Mouse (Mus musculus) stomach, postnatal 0 days (tissue): Measurements from ENCODE around the gene Lama2. TPM values are rescaled to one million over a fixed set of nuclear protein-coding genes. Genes with fewer than 3 reads are reported as not detected.

ENCODE experiments used
- ATAC-seq: fragments of 200-750 bp; cut with Nextera tagmentation; 2 replicates; pipeline ENCODE4 v1.8.0; 2017; ENCODE audit not compliant: low FRiP score, low TSS enrichment
- DNase-seq: peaks from one replicate; pipeline ENCODE4 v3.0.0-alpha.2; 2016; ENCODE audit warnings: low spot score
- H3K27ac ChIP-seq: fragments of 300-500 bp; sonication (generic); replicated peaks from 2 replicates; pipeline ENCODE4 v1.5.1; 2014; ENCODE audit warnings: mild to moderate bottlenecking, control low read depth
- H3K27me3 ChIP-seq: fragments of 300-500 bp; sonication (generic); 2 replicates; pipeline ENCODE4 v1.6.1; 2014; ENCODE audit warnings: low read length; ENCODE audit not compliant: control insufficient read depth, insufficient read depth
- H3K36me3 ChIP-seq: fragments of 300-500 bp; sonication (generic); 2 replicates; pipeline ENCODE4 v1.6.1; 2014; ENCODE audit warnings: low read length, mixed read lengths; ENCODE audit not compliant: control insufficient read depth, insufficient read depth
- H3K4me1 ChIP-seq: fragments of 300-500 bp; sonication (generic); replicated peaks from 2 replicates; pipeline ENCODE4 v1.6.1; 2014; ENCODE audit warnings: antibody characterized with exemption; ENCODE audit not compliant: control insufficient read depth, insufficient read depth
- H3K4me2 ChIP-seq: fragments of 300-500 bp; sonication (generic); replicated peaks from 2 replicates; pipeline ENCODE4 v1.6.1; 2014; ENCODE audit warnings: low read depth, mild to moderate bottlenecking, control low read depth, moderate library complexity
- H3K4me3 ChIP-seq: fragments of 300-500 bp; sonication (generic); 2 replicates; pipeline ENCODE4 v1.5.1; 2014; ENCODE audit warnings: low read depth, low read length, control low read depth
- H3K9ac ChIP-seq: fragments of 300-500 bp; sonication (generic); 2 replicates; pipeline ENCODE4 v1.6.1; 2014; ENCODE audit warnings: mild to moderate bottlenecking, low read length, control low read depth, mixed read lengths
- H3K9me3 ChIP-seq: fragments of 300-500 bp; sonication (generic); 2 replicates; pipeline ENCODE4 v1.6.1; 2016; ENCODE audit warnings: low read length; ENCODE audit not compliant: control insufficient read depth
- CTCF ChIP-seq: IDR thresholded peaks from 2 replicates; pipeline ENCODE4 v1.5.1; 2016; ENCODE audit warnings: antibody characterized with exemption, low read depth, mild to moderate bottlenecking, moderate library complexity
- EP300 ChIP-seq: optimal IDR thresholded peaks from 2 replicates; pipeline ENCODE3; 2016; ENCODE audit warnings: antibody characterized with exemption
- WGBS: fragments of 180-500 bp; shearing (Covaris S2); extraction: QIAGEN DNeasy Blood & Tissue Kit; methylation state at CpG from one replicate; pipeline ENCODE4 v1.1.7; 2014; 5-methylcytosine and 5-hydroxymethylcytosine counted together
- polyA plus RNA-seq: library from polyadenylated mRNA; unstranded; fragments of >200 nt; fragmentation: Nextera tagmentation; extraction: Ambion mirVana; gene quantifications from 2 replicates; pipeline ENCODE4 v1.2.1, GENCODE M21; 2015

Lama2 gene
- polyA plus RNA-seq: 12.8 and 14.1 TPM in 2 replicates

DNA sequence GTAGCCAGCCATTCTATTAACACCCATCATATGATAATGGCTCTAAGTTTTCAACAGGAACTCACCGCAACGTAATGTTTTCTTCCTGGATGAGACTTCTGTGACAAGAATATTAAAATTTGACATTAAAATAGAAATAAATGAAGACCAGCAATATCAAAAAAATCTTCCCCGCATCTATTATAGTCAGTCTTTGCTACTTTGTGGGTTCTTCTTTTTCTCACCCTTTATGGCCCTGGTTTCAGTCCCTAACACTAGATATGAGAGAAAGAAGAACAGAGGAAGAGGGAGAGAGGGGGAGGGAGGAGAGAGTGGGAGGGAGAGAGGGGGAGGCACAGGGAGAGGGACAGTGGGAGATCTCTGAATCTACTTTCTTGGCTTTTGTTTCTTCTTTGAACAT is at the start of gene Lama2:
Lama2 (minus strand) TSS at position 101 of the 400 bp plus-strand sequence.
- no peak within 1 kb of the TSS for H3K4me3 ChIP-seq
- no peaks in the 10 kb centered on the region for H3K36me3 ChIP-seq
- no peak for ATAC-seq
- no peak within 1 kb of the TSS for H3K9ac ChIP-seq
- no peak within 1 kb of the TSS for H3K27ac ChIP-seq
- no peak for TF ChIP-seq CTCF
- no peak for TF ChIP-seq EP300
- WGBS: 92% methylated on average over 3 of the region's 3 CpGs
- DNase-seq: no peak
- H3K4me2 ChIP-seq: no peak within 1 kb of the TSS
- no peaks in the 10 kb centered on the region for H3K4me1 ChIP-seq
- H3K27me3 ChIP-seq: no peaks in the 10 kb centered on the region
- no peaks in the 10 kb centered on the region for H3K9me3 ChIP-seq

DNA sequence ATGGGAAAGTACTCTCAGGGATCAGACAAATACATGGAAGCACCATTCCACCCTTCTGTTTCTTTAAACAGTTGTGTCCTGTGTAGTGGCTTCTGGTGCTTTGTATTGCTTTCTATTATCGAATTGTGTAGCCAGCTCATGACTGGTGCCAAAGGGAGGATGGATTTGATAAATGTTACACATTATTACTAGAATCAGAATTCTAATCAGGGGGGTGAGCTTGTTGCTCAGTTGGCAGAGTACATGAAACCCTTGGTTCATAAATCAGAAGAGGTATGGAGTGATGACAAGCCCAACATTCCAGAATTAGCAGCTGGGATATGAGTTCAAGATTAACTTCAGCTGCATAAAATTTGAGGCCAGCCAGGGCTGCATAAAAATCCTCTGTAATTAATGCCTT is 44.8 kb upstream of the Lama2 start:
- H3K27me3 ChIP-seq: no peaks in the 10 kb centered on the region
- no peaks in the 10 kb centered on the region for H3K4me1 ChIP-seq
- ATAC-seq: no peak
- no peaks in the 10 kb centered on the region for H3K36me3 ChIP-seq
- no peaks in the 10 kb centered on the region for H3K9me3 ChIP-seq
- no peak overlapping the region for H3K4me2 ChIP-seq
- WGBS: 73% methylated on average over 1 of the region's 1 CpGs
- no peak for TF ChIP-seq EP300
- no peak for TF ChIP-seq CTCF
- DNase-seq: no peak
- H3K27ac ChIP-seq: no peak overlapping the region
- H3K4me3 ChIP-seq: no peak overlapping the region
- no peak overlapping the region for H3K9ac ChIP-seq

DNA sequence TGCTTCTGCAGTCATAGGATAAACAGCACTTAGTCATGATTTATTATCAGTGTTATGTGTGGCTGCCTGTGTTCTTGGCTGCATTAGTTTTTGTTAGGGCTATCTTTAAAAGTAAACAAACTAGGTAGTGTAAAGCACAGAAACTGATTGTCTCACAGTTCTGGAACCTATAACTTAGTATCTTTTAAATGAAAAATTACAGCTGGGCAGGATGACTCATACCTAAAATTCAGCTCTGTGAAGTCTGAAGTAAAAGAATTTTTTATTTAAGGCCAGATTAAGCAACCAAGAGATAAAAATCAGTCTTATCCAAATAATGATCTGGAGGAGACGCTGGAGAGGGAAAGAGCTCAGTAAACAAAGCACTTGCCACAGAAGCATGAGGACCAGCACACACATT is 43.8 kb upstream of the Lama2 start:
- Histone ChIP-seq H3K4me3 (no peak overlapping the region), H3K4me2 (no peak overlapping the region), H3K9ac (no peak overlapping the region), H3K9me3 (no peaks in the 10 kb centered on the region), H3K36me3 (no peaks in the 10 kb centered on the region), H3K27ac (no peak overlapping the region), H3K4me1 (no peaks in the 10 kb centered on the region), H3K27me3 (no peaks in the 10 kb centered on the region)
- ATAC-seq: no peak
- no peak for DNase-seq
- TF ChIP-seq EP300 (no peak), CTCF (no peak)
- 19% methylated on average over 1 of the region's 1 CpGs for WGBS

DNA sequence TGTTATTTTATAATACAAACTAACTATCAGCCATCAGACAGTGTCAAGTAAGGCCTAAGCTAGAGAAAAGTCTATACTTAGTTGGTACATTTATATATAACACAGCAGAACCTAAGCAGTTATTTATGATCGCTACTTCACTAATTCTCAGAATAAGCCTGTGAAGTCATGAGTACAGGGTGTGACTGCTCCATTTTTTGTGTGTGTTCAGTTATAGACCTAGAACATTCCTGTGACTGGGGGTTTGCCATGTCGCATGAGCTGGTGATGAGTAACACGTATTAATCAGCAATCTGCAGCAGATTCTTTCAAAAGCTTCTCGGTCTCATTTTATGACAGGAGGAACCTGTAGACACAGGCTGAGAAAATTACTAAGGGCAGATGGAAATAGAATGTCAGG is 34.6 kb upstream of the Lama2 start:
- DNase-seq: no peak
- no peak overlapping the region for H3K4me3 ChIP-seq

DNA sequence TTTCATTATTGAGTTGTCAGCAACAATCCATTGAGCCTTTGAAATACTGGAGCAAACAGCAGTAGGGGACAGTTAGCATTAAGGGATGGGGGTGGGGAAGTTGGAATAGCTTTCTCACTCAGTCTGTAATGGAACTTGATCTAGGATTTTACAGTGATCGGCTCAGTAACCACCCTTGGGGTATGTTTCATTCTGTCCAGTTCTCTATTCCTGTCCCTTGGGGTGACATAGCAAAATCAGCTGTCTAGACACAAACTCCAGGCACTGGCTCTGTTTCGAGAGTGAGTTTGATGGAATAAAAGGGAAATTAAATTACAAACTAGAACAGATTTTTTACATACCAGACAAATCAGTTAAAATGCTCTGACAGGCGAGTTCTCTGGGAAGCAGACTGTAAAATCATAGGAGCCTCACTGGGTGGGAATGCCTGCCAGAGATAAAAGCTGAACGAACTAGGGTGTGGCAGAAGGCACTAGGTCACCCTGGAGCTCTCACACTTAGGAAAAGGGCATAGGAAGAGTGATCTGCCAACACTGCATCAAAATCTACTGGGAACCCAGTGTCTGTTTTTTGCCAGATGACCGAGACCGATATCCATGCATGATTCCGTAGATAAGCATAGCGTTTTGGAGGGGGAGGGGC is 33.3 kb upstream of the Lama2 start:
- H3K4me3 ChIP-seq: no peak overlapping the region
- H3K27me3 ChIP-seq: no peaks in the 10 kb centered on the region
- H3K27ac ChIP-seq: no peak overlapping the region
- H3K36me3 ChIP-seq: no peaks in the 10 kb centered on the region
- no peaks in the 10 kb centered on the region for H3K4me1 ChIP-seq
- DNase-seq (no peak), ATAC-seq (no peak)
- 57% methylated on average over 8 of the region's 8 CpGs for WGBS
- H3K9ac ChIP-seq: no peak overlapping the region
- no peak for TF ChIP-seq CTCF
- no peak for TF ChIP-seq EP300
- H3K9me3 ChIP-seq: no peaks in the 10 kb centered on the region
- H3K4me2 ChIP-seq: no peak overlapping the region

More for the DNA sequence above, 34.6 kb upstream of the Lama2 start:
- H3K27ac ChIP-seq: no peak overlapping the region
- H3K9me3 ChIP-seq: no peaks in the 10 kb centered on the region
- H3K27me3 ChIP-seq: no peaks in the 10 kb centered on the region
- H3K4me1 ChIP-seq: no peaks in the 10 kb centered on the region
- TF ChIP-seq EP300 (no peak), CTCF (no peak)
- no peak overlapping the region for H3K9ac ChIP-seq
- WGBS: 74% methylated on average over 4 of the region's 4 CpGs
- H3K4me2 ChIP-seq: no peak overlapping the region
- ATAC-seq: no peak
- H3K36me3 ChIP-seq: no peaks in the 10 kb centered on the region

DNA sequence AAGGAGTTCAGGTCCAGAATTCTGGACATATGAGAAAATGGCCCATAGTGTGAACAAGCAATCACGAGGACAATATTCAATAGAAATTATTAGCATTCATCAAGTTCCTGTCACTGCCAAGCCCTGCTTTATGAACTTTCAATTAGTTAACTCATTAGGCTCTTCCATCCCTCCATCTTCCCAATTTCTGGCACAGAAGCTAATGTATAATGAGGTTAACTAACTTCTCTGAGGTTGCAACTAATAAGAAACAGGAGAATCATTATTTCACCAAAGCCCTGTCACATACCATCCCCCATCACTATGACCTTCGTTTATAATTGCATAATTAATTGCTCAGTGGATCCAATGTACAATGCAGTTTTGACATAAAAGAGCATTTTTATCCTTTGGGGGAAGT is 16.2 kb upstream of the Lama2 start:
- Histone ChIP-seq H3K4me1 (no peaks in the 10 kb centered on the region), H3K9me3 (no peaks in the 10 kb centered on the region), H3K9ac (no peak overlapping the region), H3K4me3 (no peak overlapping the region), H3K27ac (no peak overlapping the region), H3K4me2 (no peak overlapping the region), H3K27me3 (no peaks in the 10 kb centered on the region), H3K36me3 (no peaks in the 10 kb centered on the region)
- WGBS: 59% methylated on average over 2 of the region's 2 CpGs
- TF ChIP-seq EP300 (no peak), CTCF (no peak)
- no peak for DNase-seq
- ATAC-seq: no peak
